ENCODE assay signal across 9 mouse cellular contexts in the genomic region with DNA sequence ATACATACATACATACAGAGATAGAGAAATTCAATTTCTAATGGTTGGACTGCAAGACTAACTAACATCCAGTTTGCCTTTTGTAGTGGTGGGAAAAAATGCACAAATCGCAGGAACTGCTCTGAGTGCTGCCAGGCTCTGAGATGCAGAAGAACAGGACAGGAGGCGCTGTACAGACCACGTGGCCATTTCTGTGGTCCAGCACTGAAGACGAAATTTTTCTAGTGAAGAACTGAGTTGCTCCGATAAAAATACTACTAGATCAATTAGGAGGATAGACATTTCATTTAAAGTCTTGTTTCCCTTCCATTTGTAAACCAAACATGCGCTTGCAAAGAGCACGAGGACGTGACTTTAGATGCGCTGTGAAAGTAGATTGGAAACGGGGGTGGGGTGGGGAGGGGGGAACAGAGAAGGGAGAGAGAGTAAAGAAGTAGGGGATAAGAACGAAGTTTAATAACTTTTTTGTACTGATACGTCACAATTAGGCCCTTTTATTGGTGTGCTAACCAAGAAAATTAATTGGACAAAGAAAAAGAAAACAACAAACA. TPM values are rescaled to one million over a fixed set of nuclear protein-coding genes. Genes with fewer than 3 reads are reported as not detected.
DNase-seq lines count a peak whose midpoint lies in the region; ATAC-seq and TF ChIP-seq lines count a peak whose summit lies in the region.
"Had no signal": no experiment of that assay in that cellular context is flagged by ENCODE, and none has a peak within 500 bp of the region (broad histone marks: within the 10 kb centered on the region; RNA-seq: fewer than 3 reads in every experiment).

No protein-coding gene starts in this region.

- DNase-seq in lung, embryonic 14.5 days = peak; percentile 87
- DNase-seq in lung, postnatal 10 days = no peak
- DNase-seq in adrenal gland, postnatal 25 days = peak; percentile 15
- peak; percentile 51 for DNase-seq in kidney, postnatal 10 days
- no peak for DNase-seq in layer of hippocampus, adult 11-12 months (ENCODE audit: low spot score)
- DNase-seq in thymus, postnatal 14 days = no peak

- 0 out of 2 replicates have a peak, but pooled peaks cover under 1% of the 10 kb centered on the region for H3K4me1 ChIP-seq in lung, embryonic 14.5 days (ENCODE audit: insufficient read depth)
- 0 out of 2 replicates have a peak, but pooled peaks cover 2% of the 10 kb centered on the region for H3K4me1 ChIP-seq in embryonic fibroblast, embryonic 13.5 days (ENCODE audit: control insufficient read depth, insufficient read depth, low read length)
- H3K4me1 ChIP-seq in midbrain, embryonic 15.5 days = peaks cover 28% of the 10 kb centered on the region

- TF ChIP-seq POLR2A in embryonic fibroblast, embryonic 13.5 days (IDR thresholded peaks at IDR 0.05; ENCODE audit: low read depth, low read length) = no peak

- no peaks in the 10 kb centered on the region for H3K9me3 ChIP-seq in lung, embryonic 14.5 days (ENCODE audit: low read depth, low read length)
- H3K9me3 ChIP-seq in midbrain, embryonic 15.5 days = no peaks in the 10 kb centered on the region

- ATAC-seq in lung, embryonic 14.5 days (ENCODE audit: insufficient read depth) = peak; percentile 44
- ATAC-seq in midbrain, embryonic 15.5 days (replicated peaks) = peak; percentile 53; the same call in 1 of the 2 replicates

- no peaks in the 10 kb centered on the region for H3K36me3 ChIP-seq in lung, embryonic 14.5 days (ENCODE audit: insufficient read depth)
- no peaks in the 10 kb centered on the region for H3K36me3 ChIP-seq in midbrain, embryonic 15.5 days (replicated peaks)

- peak overlapping the region; percentile 39 for H3K4me3 ChIP-seq in lung, embryonic 14.5 days (ENCODE audit: low read depth, low read length)
- peak overlapping the region; percentile 64 for H3K4me3 ChIP-seq in embryonic fibroblast, embryonic 13.5 days (ENCODE audit: insufficient read depth, low read length)
- H3K4me3 ChIP-seq in midbrain, embryonic 15.5 days = peak overlapping the region; percentile 62

- TF ChIP-seq CTCF in lung, embryonic 14.5 days (IDR thresholded peaks at IDR 0.05; ENCODE audit: low read depth) = peak; percentile 51
- TF ChIP-seq CTCF in embryonic fibroblast, embryonic 13.5 days (IDR thresholded peaks at IDR 0.05; ENCODE audit: borderline replicate concordance, insufficient read depth, low read length) = peak; percentile 58; the same call in 1 of the 2 replicates

- under 1% methylated on average over 12 of the region's 12 CpGs for WGBS in lung, embryonic 14.5 days
- WGBS in midbrain, embryonic 15.5 days = under 1% methylated on average over 12 of the region's 12 CpGs

- peak overlapping the region; percentile 99 for H3K4me2 ChIP-seq in lung, embryonic 14.5 days
- peak overlapping the region; percentile 87 for H3K4me2 ChIP-seq in midbrain, embryonic 15.5 days

- peak overlapping the region; percentile 2; the same call in 1 of the 2 replicates for H3K27ac ChIP-seq in lung, embryonic 14.5 days (ENCODE audit: low read depth)
- H3K27ac ChIP-seq in embryonic fibroblast, embryonic 13.5 days (ENCODE audit: insufficient read depth, low read length) = no peak overlapping the region
- no peak overlapping the region for H3K27ac ChIP-seq in midbrain, embryonic 15.5 days

- peak overlapping the region; percentile 27 for H3K9ac ChIP-seq in lung, embryonic 14.5 days
- peak overlapping the region; percentile 27; the same call in 1 of the 2 replicates for H3K9ac ChIP-seq in midbrain, embryonic 15.5 days

- H3K27me3 ChIP-seq in lung, embryonic 14.5 days (ENCODE audit: insufficient read depth, low read length) = no peaks in the 10 kb centered on the region
- H3K27me3 ChIP-seq in midbrain, embryonic 15.5 days (replicated peaks) = no peaks in the 10 kb centered on the region

RNA-seq across cellular contexts. Expression of a gene that starts 7.6 kb away (rescaled TPM):
- polyA plus RNA-seq in lung, embryonic 14.5 days (2014; fragmentation: Nextera tagmentation; extraction: Ambion mirVana) = 158 and 173 TPM in 2 replicates
- 49.2 and 59.6 TPM in 2 replicates for total RNA-seq in adrenal gland, postnatal 25 days (2021)
- polyA plus RNA-seq in embryonic fibroblast, embryonic 13.5 days (2011; ENCODE audit: insufficient read length, low read depth, missing spikeins) = 52.0 and 61.4 TPM in 2 replicates
- 81.0 and 89.9 TPM in 2 replicates for polyA plus RNA-seq in midbrain, embryonic 15.5 days (2015; fragmentation: Nextera tagmentation; extraction: Ambion mirVana)

RNA-seq across cellular contexts. Expression of a gene that starts 26.0 kb away (rescaled TPM):
- polyA plus RNA-seq in lung, embryonic 14.5 days (2014; fragmentation: Nextera tagmentation; extraction: Ambion mirVana) = not detected in 2 replicates
- total RNA-seq in adrenal gland, postnatal 25 days (2021) = not detected in 2 replicates
- not detected in 2 replicates for polyA plus RNA-seq in embryonic fibroblast, embryonic 13.5 days (2011; ENCODE audit: insufficient read length, low read depth, missing spikeins)
- polyA plus RNA-seq in midbrain, embryonic 15.5 days (2015; fragmentation: Nextera tagmentation; extraction: Ambion mirVana) = not detected in 2 replicates
- total RNA-seq: left cerebral cortex, postnatal 10 days had no signal

RNA-seq across cellular contexts. Expression of a gene that starts 42.2 kb away (rescaled TPM):
- not detected in 2 replicates for polyA plus RNA-seq in lung, embryonic 14.5 days (2014; fragmentation: Nextera tagmentation; extraction: Ambion mirVana)
- not detected in 2 replicates for total RNA-seq in adrenal gland, postnatal 25 days (2021)
- not detected in 2 replicates for polyA plus RNA-seq in embryonic fibroblast, embryonic 13.5 days (2011; ENCODE audit: insufficient read length, low read depth, missing spikeins)
- polyA plus RNA-seq in midbrain, embryonic 15.5 days (2015; fragmentation: Nextera tagmentation; extraction: Ambion mirVana) = not detected in 2 replicates
- total RNA-seq: left cerebral cortex, postnatal 10 days had no signal

Comparison
In these comparisons a context has a peak if more than half of its experiments do, and no peak if none do; other contexts are left out.
1. DNase-seq: peak in lung, embryonic 14.5 days (single experiment), adrenal gland, postnatal 25 days (single experiment) and kidney, postnatal 10 days (single experiment); none in lung, postnatal 10 days (single experiment), layer of hippocampus, adult 11-12 months (single experiment) and thymus, postnatal 14 days (single experiment).
2. Peak in every context shown above with its lines, with median percentiles within 50 percentile points of each other: H3K4me3 ChIP-seq.